Mouse (Mus musculus): ENCODE data around the gene Agbl3.

Agbl3 gene

GRCm38 (mm10) chr6:34780231-34780942 lies at the start of gene Agbl3:
Gene Agbl3 (plus strand): TSS chr6:34780432.
- peak; percentile 92 for DNase-seq (ENCODE audit: low spot score)

DNA sequence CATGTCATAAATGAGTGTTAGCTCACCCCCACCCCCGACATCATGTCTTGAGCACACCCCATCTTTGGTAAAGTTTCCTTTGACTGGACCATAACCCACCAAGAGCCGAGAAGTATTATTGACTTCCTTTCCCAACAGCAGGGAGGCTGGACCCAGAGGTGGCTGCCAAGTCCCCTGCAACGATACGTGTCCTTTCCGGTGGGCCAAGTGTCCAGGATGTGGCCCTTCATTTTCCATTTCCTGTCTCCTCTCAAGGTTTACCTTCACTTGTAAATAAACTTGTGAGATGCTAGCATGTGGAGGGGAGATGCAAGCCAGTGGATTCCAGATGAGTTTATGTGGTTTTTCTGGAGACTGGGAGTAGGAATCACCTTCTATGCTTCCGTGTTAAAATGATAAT lies 49.2 kb upstream of the Agbl3 start:
- DNase-seq (ENCODE audit: low spot score) = no peak

GRCm38 (mm10) chr6:34731529-34731928 lies 48.7 kb upstream of the Agbl3 start:
- no peak for DNase-seq (ENCODE audit: low spot score)

DNA sequence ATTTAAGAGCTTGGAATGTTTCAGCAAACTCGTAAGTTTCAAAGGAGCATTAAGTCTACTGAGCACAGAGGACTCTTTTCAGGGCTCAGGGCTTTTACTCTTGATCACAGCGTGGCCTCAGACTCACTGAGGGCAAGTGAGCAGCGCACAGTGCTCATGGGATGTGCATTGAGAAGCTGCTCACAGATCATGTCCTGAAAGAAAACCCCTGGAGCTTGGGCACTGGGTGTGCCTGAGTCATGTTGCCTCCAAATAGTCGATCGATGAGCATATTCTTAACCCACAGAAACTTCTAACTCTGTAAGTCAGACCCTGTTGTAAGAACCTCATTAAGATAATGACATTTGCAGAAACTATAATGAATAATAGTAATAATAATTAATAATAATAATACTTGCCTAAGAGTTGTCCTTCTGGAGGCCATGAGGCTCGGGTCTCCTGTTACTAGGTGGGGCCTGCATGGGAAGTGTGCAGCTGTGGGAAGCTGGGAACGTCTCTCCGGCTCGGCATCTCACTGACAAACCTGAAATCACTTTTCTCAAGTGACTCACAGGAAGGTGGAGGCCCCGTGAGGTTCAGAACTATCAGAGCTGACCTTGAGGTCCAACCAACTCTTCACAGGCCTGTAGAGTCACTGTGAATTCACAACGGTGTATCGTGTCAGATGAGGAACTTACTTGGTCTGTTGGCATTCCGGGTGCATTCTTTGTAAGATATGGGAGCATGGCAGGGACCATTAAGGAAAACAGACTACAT lies 45.1 kb upstream of the Agbl3 start:
- DNase-seq (ENCODE audit: low spot score) = no peak

GRCm38 (mm10) chr6:34736934-34737333 lies 43.3 kb upstream of the Agbl3 start:
- DNase-seq (ENCODE audit: low spot score) = no peak

DNA sequence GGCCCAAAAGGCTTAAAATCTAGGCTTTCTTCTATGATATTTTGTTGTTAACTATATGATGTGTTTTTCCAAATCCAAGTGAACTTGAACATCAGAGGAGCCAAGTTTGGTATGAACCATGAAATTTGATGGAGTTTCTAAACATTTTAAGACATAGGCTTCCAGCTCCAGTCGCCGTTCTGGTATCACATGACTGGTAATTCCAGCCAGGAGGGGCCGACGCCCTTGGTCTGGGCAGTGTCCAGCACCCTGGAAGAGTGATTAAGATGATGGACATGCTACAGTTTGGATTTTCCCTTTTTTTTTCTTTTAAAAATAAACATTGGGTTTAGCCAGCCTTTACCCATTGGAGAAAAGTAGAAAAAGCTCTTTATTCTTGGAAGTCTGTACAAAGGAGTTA lies 36.3 kb upstream of the Agbl3 start:
- no peak for DNase-seq (ENCODE audit: low spot score)

GRCm38 (mm10) chr6:34747846-34748245 lies 32.4 kb upstream of the Agbl3 start:
- DNase-seq (ENCODE audit: low spot score) = no peak

DNA sequence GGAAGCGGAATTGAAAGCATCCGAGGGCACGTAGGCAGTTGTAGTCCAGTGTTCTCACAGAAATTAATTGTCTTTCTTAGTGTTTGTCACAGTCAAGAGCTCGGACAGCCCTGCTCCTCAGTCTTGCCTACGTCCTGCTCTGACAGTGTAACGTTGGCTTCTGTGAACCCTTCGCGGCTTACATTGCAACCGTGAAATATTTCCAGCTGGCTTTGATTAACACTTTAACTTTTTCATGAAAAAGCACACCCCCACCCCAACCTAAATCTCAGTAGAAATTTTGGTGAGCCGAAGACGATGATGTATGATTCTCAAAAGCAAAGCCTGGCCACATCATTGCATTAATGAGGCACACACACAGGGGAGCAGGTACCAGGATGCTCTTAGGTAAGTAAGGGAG lies 31.7 kb upstream of the Agbl3 start:
- DNase-seq (ENCODE audit: low spot score) = no peak

GRCm38 (mm10) chr6:34749526-34749925 lies 30.7 kb upstream of the Agbl3 start:
- no peak for DNase-seq (ENCODE audit: low spot score)

DNA sequence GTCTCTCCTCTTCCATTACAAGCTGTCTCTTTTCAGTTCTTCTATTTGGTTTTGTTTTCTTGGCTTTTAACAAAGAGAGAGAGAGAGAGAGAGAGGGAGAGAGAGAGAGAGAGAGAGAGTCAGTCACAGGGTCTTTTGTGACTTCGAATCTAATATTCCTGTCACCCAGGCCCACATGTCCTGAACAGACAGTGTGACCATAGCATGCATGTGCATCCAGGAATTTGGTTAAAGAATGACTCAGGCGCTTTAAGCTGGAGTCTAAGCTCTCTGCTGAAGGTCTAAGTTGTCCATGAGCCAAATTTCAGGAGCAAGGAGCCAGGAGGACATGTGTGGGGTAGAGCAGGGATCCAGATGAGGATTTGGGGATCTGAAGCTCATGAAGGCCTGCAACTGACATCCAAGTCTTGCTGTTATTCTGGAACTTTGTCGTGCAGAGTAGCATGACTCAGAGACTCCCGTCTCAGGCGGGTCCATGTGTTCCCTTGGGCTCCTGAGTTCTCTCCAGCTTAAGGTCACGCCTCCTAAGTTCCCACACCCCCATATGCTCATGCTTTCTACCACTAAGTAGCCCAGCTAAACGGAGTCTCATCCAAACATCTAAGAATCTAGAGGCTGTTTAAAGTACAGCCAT lies 29.6 kb upstream of the Agbl3 start:
- no peak for DNase-seq (ENCODE audit: low spot score)

- DNase-seq (ENCODE audit: low spot score) = no peak
Measured at GRCm38 (mm10) chr6:34751625-34752024, 28.6 kb upstream of the Agbl3 start.

DNA sequence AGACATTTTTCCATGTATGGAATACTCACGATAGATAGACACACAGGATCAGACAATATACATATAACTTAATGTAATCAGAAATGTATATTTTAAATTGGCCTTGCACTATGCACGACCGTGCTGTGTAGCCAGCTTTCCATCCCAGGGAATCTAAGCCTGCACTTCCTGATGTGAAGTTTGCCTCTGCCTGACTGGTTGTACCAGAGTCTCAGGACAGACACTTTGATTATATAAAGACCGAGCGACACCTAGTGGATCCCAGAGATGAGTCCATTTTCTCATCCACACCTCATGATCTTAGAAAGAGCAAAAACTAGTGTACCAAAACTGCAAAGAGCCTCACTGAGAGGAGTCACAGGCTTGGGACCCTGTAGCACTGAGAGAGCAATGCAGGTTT lies 25.8 kb upstream of the Agbl3 start:
- DNase-seq (ENCODE audit: low spot score) = peak; percentile 80

GRCm38 (mm10) chr6:34758340-34758739 lies 21.9 kb upstream of the Agbl3 start:
- no peak for DNase-seq (ENCODE audit: low spot score)

- DNase-seq (ENCODE audit: low spot score) = peak; percentile 28
Measured at GRCm38 (mm10) chr6:34760023-34760422, 20.2 kb upstream of the Agbl3 start.

DNA sequence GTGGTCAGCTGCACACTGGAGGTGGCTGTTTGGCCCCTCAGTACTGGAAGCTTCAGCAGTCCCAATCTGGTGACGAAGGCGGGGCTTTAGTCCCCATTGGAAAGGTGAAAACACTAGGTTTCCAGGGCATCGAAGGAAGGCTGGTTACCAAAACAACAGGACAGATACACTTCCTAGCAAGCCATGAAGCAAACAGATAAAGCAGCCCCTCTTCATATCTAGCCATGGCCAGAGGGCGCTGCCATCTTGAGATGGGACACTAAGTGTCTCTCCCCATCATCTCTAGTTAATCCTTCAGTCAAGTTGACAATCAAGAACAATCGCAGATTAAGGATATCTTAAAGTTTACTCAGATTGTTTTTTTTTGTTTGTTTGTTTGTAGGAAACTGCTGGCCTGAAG lies 14.5 kb upstream of the Agbl3 start:
- no peak for DNase-seq (ENCODE audit: low spot score)

DNA sequence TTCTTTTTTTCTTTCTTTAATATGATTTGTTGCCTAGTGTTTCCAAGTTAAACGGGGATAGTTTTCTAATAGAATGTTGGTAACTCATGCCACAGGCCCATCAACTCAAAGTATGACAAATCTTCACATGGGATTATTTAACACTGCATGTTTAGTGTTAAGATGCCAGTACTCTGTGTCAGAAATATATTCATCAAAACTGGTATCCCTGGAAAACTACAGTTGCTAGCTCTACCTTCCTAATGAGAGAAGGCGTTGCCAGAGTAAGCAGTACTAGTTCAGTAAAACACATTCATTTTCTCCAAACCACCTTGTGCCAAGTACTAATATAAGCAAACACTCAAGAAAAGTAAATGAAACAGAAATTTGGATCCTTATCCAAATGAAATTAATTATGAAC lies 10.2 kb upstream of the Agbl3 start:
- no peak for DNase-seq (ENCODE audit: low spot score)

DNA sequence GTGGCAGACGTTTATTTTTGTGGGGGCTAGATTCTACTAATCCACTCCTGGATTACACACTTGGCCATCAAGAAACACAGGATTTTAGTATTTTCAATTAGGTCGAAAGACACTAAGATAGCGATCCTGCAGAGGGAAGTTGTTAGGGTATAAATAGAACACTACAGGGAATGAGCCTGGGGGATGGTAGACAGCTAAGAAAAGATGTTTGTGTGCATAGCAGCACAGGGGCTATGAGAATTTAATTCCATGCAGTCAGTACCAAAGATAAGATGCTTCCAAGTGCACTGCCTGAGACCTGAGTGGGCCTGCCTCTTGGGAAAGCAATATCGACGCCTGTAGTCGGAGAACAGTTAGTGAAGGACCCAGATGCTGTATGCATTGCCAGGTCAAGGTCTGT lies 9.7 kb upstream of the Agbl3 start:
- no peak for DNase-seq (ENCODE audit: low spot score)

DNA sequence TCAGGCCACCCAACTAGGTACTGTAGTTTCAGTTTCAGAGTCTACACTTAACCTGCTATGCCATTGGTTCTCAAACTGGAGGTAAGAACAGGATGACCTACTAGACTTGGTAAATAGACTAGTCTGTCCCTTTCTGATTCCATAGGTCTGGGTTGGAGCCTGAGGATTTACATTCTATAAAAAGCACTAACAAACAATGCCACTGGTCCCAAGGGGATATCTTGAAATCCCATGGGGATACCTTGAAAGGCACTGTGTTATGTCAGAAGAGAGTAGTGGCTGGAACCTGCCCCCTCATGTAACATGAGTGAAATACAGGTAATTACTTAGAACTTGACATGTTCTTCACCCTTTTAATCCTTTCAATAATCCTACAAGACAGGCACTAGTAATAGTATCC lies 3.8 kb upstream of the Agbl3 start:
- DNase-seq (ENCODE audit: low spot score) = no peak

DNA sequence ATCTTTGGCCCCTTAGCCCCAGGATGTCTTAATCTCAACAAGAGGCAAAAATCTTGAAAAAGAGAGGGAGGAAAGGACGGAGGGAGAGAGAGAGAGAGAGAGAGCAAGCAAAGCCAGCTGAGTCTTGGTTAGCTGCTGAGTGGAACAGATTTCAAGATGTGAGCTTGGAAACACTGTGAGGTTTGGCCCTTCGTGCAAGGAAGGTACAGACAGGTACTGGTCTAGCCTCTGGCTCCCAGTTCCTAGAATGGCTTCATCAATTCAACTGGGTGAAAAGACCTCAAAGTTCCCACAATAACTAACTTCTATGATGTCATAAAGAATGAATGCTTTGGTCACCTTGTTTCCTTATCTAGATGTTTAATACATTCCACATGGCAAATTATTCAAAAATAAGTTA lies 3.1 kb upstream of the Agbl3 start:
- no peak for DNase-seq (ENCODE audit: low spot score)

GRCm38 (mm10) chr6:34777981-34778668 lies 2.1 kb upstream of the Agbl3 start:
- DNase-seq (ENCODE audit: low spot score) = no peak

GRCm38 (mm10) chr6:34780943-34781289 lies 684 bp downstream of the Agbl3 start:
- DNase-seq (ENCODE audit: low spot score) = no peak

- DNase-seq (ENCODE audit: low spot score) = no peak
Measured at GRCm38 (mm10) chr6:34782493-34782892, 2.3 kb downstream of the Agbl3 start.

DNA sequence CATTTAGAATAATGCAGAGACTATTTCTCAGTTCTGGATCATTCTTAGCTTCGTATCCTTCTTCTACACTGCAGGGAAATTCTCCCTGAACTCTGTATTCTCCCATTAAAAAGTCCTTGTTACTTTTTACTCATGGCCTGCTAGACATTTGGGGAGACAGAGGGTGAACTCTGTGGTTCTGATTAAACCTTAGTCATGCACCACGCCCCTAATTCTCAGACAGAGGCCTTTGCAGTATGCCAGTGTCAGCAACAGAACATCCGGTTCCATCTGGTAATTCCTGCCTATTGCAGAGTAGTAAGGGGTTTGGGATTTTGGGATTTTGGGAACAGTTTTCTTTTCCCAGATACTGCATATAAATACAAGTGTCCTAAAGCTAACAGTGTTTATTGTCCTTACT lies 16.6 kb downstream of the Agbl3 start:
- no peak for DNase-seq (ENCODE audit: low spot score)
